Mouse (Mus musculus) ES-E14 (cell line): ENCODE measurements at regions not wholly inside any gene's neighbourhood (a gene's known extent, or its start where the extent isn't known, plus 50 kb on each side); places are given as distances from the start of the nearest gene placed in this dataset.

Experiments used
- CHD2 ChIP-seq: IDR thresholded peaks from 2 replicates; pipeline ENCODE4 v1.6.1; 2014; ENCODE audit warnings: mild to moderate bottlenecking, low read depth, low read length, inconsistent platforms
- HCFC1 ChIP-seq: IDR thresholded peaks from 2 replicates; pipeline ENCODE4 v1.6.1; 2012; ENCODE audit warnings: low read length, inconsistent platforms, borderline replicate concordance; ENCODE audit not compliant: insufficient read depth
- MAFK ChIP-seq: IDR thresholded peaks from 2 replicates; pipeline ENCODE4 v1.6.1; 2014; ENCODE audit warnings: mild to moderate bottlenecking, low read depth, low read length, inconsistent platforms; ENCODE audit not compliant: insufficient read depth
- ZNF384 ChIP-seq: IDR thresholded peaks from 2 replicates; pipeline ENCODE4 v1.6.1; 2012; ENCODE audit warnings: low read depth, low read length, inconsistent platforms

GRCm38 (mm10) chr9:74348776-74349175 lies 238.6 kb downstream of the Wdr72 start:
- TF ChIP-seq MAFK (no peak), HCFC1 (no peak), ZNF384 (no peak), CHD2 (no peak)
